Mouse (Mus musculus): ENCODE data around the gene Zfp661. TPM values are rescaled to one million over a fixed set of nuclear protein-coding genes. Genes with fewer than 3 reads are reported as not detected.
"Not testable (repeated sequence)": the region's sequence is repeated elsewhere in the genome, so short reads cannot be mapped to it uniquely, and the experiment has no call there.

Gene Zfp661
- polyA plus RNA-seq, 1 experiment from 2014 or later: 8.9 TPM

GRCm38 (mm10) chr2:127619311-127619710, 32.4 kb upstream of the Zfp661 start:
- no peak overlapping the region for H3K4me3 ChIP-seq (ENCODE audit: low read depth, low read length)
- WGBS: 85% methylated on average over 3 of the region's 3 CpGs
- H3K4me2 ChIP-seq (ENCODE audit: low read depth, low read length, severe bottlenecking): no peak overlapping the region
- no peaks in the 10 kb centered on the region for H3K36me3 ChIP-seq (ENCODE audit: control insufficient read depth, insufficient read depth, low read length)
- no peaks in the 10 kb centered on the region for H3K4me1 ChIP-seq (replicated peaks; ENCODE audit: control insufficient read depth, insufficient read depth, low read length)
- ATAC-seq (replicated peaks; ENCODE audit: low FRiP score) (no peak), DNase-seq (ENCODE audit: low spot score) (no peak)
- H3K27ac ChIP-seq (ENCODE audit: low read depth, low read length): no peak overlapping the region
- H3K27me3 ChIP-seq (ENCODE audit: control insufficient read depth, insufficient read depth, low read length): no peaks in the 10 kb centered on the region
- H3K9me3 ChIP-seq (ENCODE audit: control insufficient read depth, low read length): no peaks in the 10 kb centered on the region
- H3K9ac ChIP-seq (ENCODE audit: low read length): no peak overlapping the region

GRCm38 (mm10) chr2:127612288-127612687, 25.4 kb upstream of the Zfp661 start:
- ATAC-seq (replicated peaks; ENCODE audit: low FRiP score): no peak
- peaks cover 5% of the 10 kb centered on the region; the same call in 1 of the 2 replicates for H3K4me1 ChIP-seq (replicated peaks; ENCODE audit: control insufficient read depth, insufficient read depth, low read length)
- no peak overlapping the region for H3K4me2 ChIP-seq (ENCODE audit: low read depth, low read length, severe bottlenecking)
- H3K9me3 ChIP-seq (ENCODE audit: control insufficient read depth, low read length): no peaks in the 10 kb centered on the region
- WGBS: 91% methylated on average over 4 of the region's 4 CpGs
- no peak for DNase-seq (ENCODE audit: low spot score)
- H3K27me3 ChIP-seq (ENCODE audit: control insufficient read depth, insufficient read depth, low read length): no peaks in the 10 kb centered on the region
- H3K9ac ChIP-seq (ENCODE audit: low read length): no peak overlapping the region
- H3K36me3 ChIP-seq (ENCODE audit: control insufficient read depth, insufficient read depth, low read length): no peaks in the 10 kb centered on the region
- no peak overlapping the region for H3K27ac ChIP-seq (ENCODE audit: low read depth, low read length)
- no peak overlapping the region for H3K4me3 ChIP-seq (ENCODE audit: low read depth, low read length)

GRCm38 (mm10) chr2:127611386-127611785, 24.5 kb upstream of the Zfp661 start:
- 86% methylated on average over 4 of the region's 4 CpGs for WGBS
- Histone ChIP-seq H3K4me3 (ENCODE audit: low read depth, low read length) (no peak overlapping the region), H3K9me3 (ENCODE audit: control insufficient read depth, low read length) (no peaks in the 10 kb centered on the region), H3K36me3 (ENCODE audit: control insufficient read depth, insufficient read depth, low read length) (no peaks in the 10 kb centered on the region), H3K27ac (ENCODE audit: low read depth, low read length) (no peak overlapping the region), H3K9ac (ENCODE audit: low read length) (no peak overlapping the region), H3K4me2 (ENCODE audit: low read depth, low read length, severe bottlenecking) (no peak overlapping the region), H3K27me3 (ENCODE audit: control insufficient read depth, insufficient read depth, low read length) (no peaks in the 10 kb centered on the region), H3K4me1 (replicated peaks; ENCODE audit: control insufficient read depth, insufficient read depth, low read length) (peaks cover 5% of the 10 kb centered on the region; the same call in 1 of the 2 replicates)
- no peak for ATAC-seq (replicated peaks; ENCODE audit: low FRiP score)
- no peak for DNase-seq (ENCODE audit: low spot score)

- no peak for DNase-seq (ENCODE audit: low spot score)
- WGBS: 8% methylated on average over 5 of the region's 5 CpGs
- no peaks in the 10 kb centered on the region for H3K9me3 ChIP-seq (ENCODE audit: control insufficient read depth, low read length)
- no peak overlapping the region for H3K4me2 ChIP-seq (ENCODE audit: low read depth, low read length, severe bottlenecking)
- peaks cover 5% of the 10 kb centered on the region; the same call in 1 of the 2 replicates for H3K4me1 ChIP-seq (replicated peaks; ENCODE audit: control insufficient read depth, insufficient read depth, low read length)
- ATAC-seq (replicated peaks; ENCODE audit: low FRiP score): no peak
- no peaks in the 10 kb centered on the region; the same call in 1 of the 2 replicates for H3K36me3 ChIP-seq (ENCODE audit: control insufficient read depth, insufficient read depth, low read length)
- H3K27me3 ChIP-seq (ENCODE audit: control insufficient read depth, insufficient read depth, low read length): no peaks in the 10 kb centered on the region
- H3K27ac ChIP-seq (ENCODE audit: low read depth, low read length): no peak overlapping the region
- no peak overlapping the region; the same call in 1 of the 2 replicates for H3K9ac ChIP-seq (ENCODE audit: low read length)
- no peak overlapping the region for H3K4me3 ChIP-seq (ENCODE audit: low read depth, low read length)
These were observed 22.1 kb upstream of the Zfp661 start for GRCm38 (mm10) chr2:127608986-127609385.

GRCm38 (mm10) chr2:127608234-127608633, 21.3 kb upstream of the Zfp661 start:
- ATAC-seq (replicated peaks; ENCODE audit: low FRiP score): no peak
- Histone ChIP-seq H3K4me1 (replicated peaks; ENCODE audit: control insufficient read depth, insufficient read depth, low read length) (peaks cover 5% of the 10 kb centered on the region; the same call in 1 of the 2 replicates), H3K9ac (ENCODE audit: low read length) (no peak overlapping the region), H3K9me3 (ENCODE audit: control insufficient read depth, low read length) (no peaks in the 10 kb centered on the region), H3K4me3 (ENCODE audit: low read depth, low read length) (no peak overlapping the region), H3K27me3 (ENCODE audit: control insufficient read depth, insufficient read depth, low read length) (no peaks in the 10 kb centered on the region), H3K4me2 (ENCODE audit: low read depth, low read length, severe bottlenecking) (no peak overlapping the region), H3K27ac (ENCODE audit: low read depth, low read length) (no peak overlapping the region), H3K36me3 (ENCODE audit: control insufficient read depth, insufficient read depth, low read length) (no peaks in the 10 kb centered on the region; the same call in 1 of the 2 replicates)
- DNase-seq (ENCODE audit: low spot score): no peak
- 53% methylated on average over 3 of the region's 3 CpGs for WGBS

GRCm38 (mm10) chr2:127605203-127605602, 18.3 kb upstream of the Zfp661 start:
- ATAC-seq (replicated peaks; ENCODE audit: low FRiP score): no peak
- no peak overlapping the region for H3K9ac ChIP-seq (ENCODE audit: low read length)
- no peaks in the 10 kb centered on the region for H3K27me3 ChIP-seq (ENCODE audit: control insufficient read depth, insufficient read depth, low read length)
- DNase-seq (ENCODE audit: low spot score): no peak
- no peak overlapping the region for H3K4me2 ChIP-seq (ENCODE audit: low read depth, low read length, severe bottlenecking)
- H3K4me1 ChIP-seq (replicated peaks; ENCODE audit: control insufficient read depth, insufficient read depth, low read length): peaks cover 5% of the 10 kb centered on the region; the same call in 1 of the 2 replicates
- H3K4me3 ChIP-seq (ENCODE audit: low read depth, low read length): no peak overlapping the region
- no peaks in the 10 kb centered on the region for H3K9me3 ChIP-seq (ENCODE audit: control insufficient read depth, low read length)
- WGBS: 92% methylated on average over 3 of the region's 3 CpGs
- H3K36me3 ChIP-seq (ENCODE audit: control insufficient read depth, insufficient read depth, low read length): peaks cover 4% of the 10 kb centered on the region; the same call in 1 of the 2 replicates
- no peak overlapping the region for H3K27ac ChIP-seq (ENCODE audit: low read depth, low read length)

GRCm38 (mm10) chr2:127603383-127603782, 16.5 kb upstream of the Zfp661 start:
- not testable (repeated sequence) for ATAC-seq (replicated peaks; ENCODE audit: low FRiP score); H3K4me1 ChIP-seq (replicated peaks; ENCODE audit: control insufficient read depth, insufficient read depth, low read length); H3K4me3 ChIP-seq (ENCODE audit: low read depth, low read length); H3K9ac ChIP-seq (ENCODE audit: low read length); H3K27me3 ChIP-seq (ENCODE audit: control insufficient read depth, insufficient read depth, low read length); H3K9me3 ChIP-seq (ENCODE audit: control insufficient read depth, low read length); H3K36me3 ChIP-seq (ENCODE audit: control insufficient read depth, insufficient read depth, low read length); H3K4me2 ChIP-seq (ENCODE audit: low read depth, low read length, severe bottlenecking); H3K27ac ChIP-seq (ENCODE audit: low read depth, low read length); DNase-seq (ENCODE audit: low spot score)
- WGBS: 84% methylated on average over 5 of the region's 8 CpGs

- Histone ChIP-seq H3K27ac (ENCODE audit: low read depth, low read length) (no peak overlapping the region), H3K9ac (ENCODE audit: low read length) (no peak overlapping the region), H3K36me3 (ENCODE audit: control insufficient read depth, insufficient read depth, low read length) (peaks cover 3% of the 10 kb centered on the region; the same call in 1 of the 2 replicates), H3K9me3 (ENCODE audit: control insufficient read depth, low read length) (no peaks in the 10 kb centered on the region), H3K4me2 (ENCODE audit: low read depth, low read length, severe bottlenecking) (no peak overlapping the region), H3K4me1 (replicated peaks; ENCODE audit: control insufficient read depth, insufficient read depth, low read length) (peaks cover 5% of the 10 kb centered on the region; the same call in 1 of the 2 replicates), H3K27me3 (ENCODE audit: control insufficient read depth, insufficient read depth, low read length) (no peaks in the 10 kb centered on the region), H3K4me3 (ENCODE audit: low read depth, low read length) (no peak overlapping the region)
- no peak for DNase-seq (ENCODE audit: low spot score)
- no peak for ATAC-seq (replicated peaks; ENCODE audit: low FRiP score)
- WGBS: 89% methylated on average over 4 of the region's 4 CpGs
These were observed 3.9 kb upstream of the Zfp661 start for GRCm38 (mm10) chr2:127590840-127591239.

GRCm38 (mm10) chr2:127590204-127590603, 3.3 kb upstream of the Zfp661 start:
- WGBS: 76% methylated on average over 15 of the region's 15 CpGs
- no peaks in the 10 kb centered on the region for H3K9me3 ChIP-seq (ENCODE audit: control insufficient read depth, low read length)
- no peak overlapping the region for H3K4me2 ChIP-seq (ENCODE audit: low read depth, low read length, severe bottlenecking)
- H3K36me3 ChIP-seq (ENCODE audit: control insufficient read depth, insufficient read depth, low read length): peaks cover 3% of the 10 kb centered on the region; the same call in 1 of the 2 replicates
- no peaks in the 10 kb centered on the region for H3K27me3 ChIP-seq (ENCODE audit: control insufficient read depth, insufficient read depth, low read length)
- no peak for ATAC-seq (replicated peaks; ENCODE audit: low FRiP score)
- H3K27ac ChIP-seq (ENCODE audit: low read depth, low read length): no peak overlapping the region
- H3K4me3 ChIP-seq (ENCODE audit: low read depth, low read length): no peak overlapping the region
- no peak overlapping the region for H3K9ac ChIP-seq (ENCODE audit: low read length)
- DNase-seq (ENCODE audit: low spot score): no peak
- peaks cover 5% of the 10 kb centered on the region; the same call in 1 of the 2 replicates for H3K4me1 ChIP-seq (replicated peaks; ENCODE audit: control insufficient read depth, insufficient read depth, low read length)

Data from forebrain, embryonic 11.5 days (tissue).